Mouse (Mus musculus) heart, adult 2 months (tissue): ENCODE data around the gene Dlx5.

Experiments used
- CTCF ChIP-seq: fragments of 200-600 bp; IDR thresholded peaks from 2 replicates; pipeline ENCODE4 v1.8.1; 2022; ENCODE audit warnings: antibody characterized with exemption, mild to moderate bottlenecking, moderate library complexity
- EP300 ChIP-seq: fragments of 200-500 bp; IDR thresholded peaks from 2 replicates; pipeline ENCODE4 v1.6.1; 2011; ENCODE audit warnings: low read depth, low read length, control low read depth; ENCODE audit not compliant: insufficient read depth

DNA sequence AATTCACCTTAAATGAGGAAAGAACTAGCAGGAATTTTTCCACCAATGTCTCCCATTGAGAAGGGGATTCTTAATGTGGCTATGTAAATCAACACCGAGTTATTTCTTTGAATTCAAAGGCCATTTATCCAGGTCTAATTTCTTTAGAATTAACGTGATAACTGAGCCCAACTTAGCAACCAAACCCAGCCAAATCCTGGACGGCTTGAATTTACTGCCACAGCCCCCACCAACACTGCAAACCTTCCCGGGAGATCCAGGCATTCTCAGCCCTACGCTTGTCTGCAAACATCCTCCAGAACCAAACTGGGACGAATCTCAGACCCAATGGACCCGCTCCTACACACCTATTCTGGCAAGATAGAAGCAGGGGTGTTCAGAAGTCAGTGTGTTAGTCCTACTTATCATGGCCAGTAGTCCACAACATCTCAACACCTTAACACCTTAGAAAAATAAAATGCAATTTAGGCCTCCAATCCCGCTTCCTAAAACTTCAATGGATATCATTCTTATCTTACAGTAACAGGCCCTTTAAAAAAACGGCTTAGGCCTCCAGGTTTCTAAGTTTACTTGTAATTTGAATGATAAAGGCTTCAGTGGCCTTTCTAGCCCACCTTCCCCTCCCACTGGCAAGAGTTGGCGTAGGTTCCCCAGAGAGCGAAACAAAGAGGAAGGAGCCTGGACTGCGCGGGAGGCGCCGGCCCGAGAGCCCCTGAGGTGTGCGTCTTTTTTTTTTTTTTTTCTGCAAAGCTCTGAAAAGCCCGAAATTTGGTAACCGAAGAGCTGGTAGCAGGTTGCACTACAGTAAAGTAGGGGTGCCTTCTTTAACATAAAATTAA, 22.6 kb downstream of the Dlx5 start:
- TF ChIP-seq EP300 (no peak), CTCF (no peak)
